25 mouse cellular contexts compared by ENCODE assay signal in the genomic region with DNA sequence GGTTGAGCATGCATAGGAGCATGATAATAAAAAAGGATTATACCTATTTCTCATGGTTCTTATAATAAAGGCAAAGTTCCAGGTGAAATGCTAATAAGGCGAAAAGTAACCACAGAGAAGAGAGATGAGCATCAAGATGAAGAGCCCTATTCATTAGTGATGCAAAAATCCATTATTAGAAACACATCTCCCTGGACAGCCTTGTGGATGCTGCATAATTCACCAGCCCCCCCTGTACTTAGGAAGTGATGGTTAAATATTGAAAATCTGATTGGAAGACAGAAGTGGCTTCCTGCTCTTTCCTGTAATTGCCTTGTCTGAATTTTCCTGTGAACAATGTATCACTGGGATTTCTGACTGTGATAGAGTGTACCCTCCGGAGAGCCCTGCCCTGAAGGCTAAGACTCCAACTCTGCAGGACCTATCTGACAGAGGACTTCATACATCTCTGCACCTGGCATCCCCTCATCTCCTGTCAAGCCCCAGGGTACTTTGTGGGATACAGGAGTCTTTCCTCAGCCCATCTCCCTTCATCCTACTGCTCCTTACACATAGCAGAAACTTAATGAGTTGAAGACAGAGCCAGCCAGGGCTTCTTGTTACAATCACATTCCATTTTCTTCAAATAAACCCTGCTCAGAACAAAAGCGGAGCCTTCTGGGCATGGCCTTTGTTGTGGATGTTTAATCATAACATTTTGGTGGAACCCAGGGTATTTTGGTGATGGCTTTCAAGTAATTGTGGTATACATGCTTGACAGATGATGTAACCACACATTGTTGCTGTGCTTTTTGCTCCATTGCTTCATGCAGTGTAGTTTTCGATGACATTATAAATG.
DNase-seq lines count a peak whose midpoint lies in the region; ATAC-seq and TF ChIP-seq lines count a peak whose summit lies in the region.
"Had no signal": no experiment of that assay in that cellular context is flagged by ENCODE, and none has a peak within 500 bp of the region (broad histone marks: within the 10 kb centered on the region; RNA-seq: fewer than 3 reads in every experiment).

No protein-coding gene starts in this region.

- no peaks in the 10 kb centered on the region for H3K79me3 ChIP-seq in C2C12 (ENCODE audit: low read depth)

- no peaks in the 10 kb centered on the region for H3K79me2 ChIP-seq in C2C12 (ENCODE audit: control insufficient read depth, insufficient read depth)

- no peak overlapping the region for H3K9ac ChIP-seq in hindbrain, embryonic 11.5 days (ENCODE audit: low read depth, low read length)
- no peak overlapping the region for H3K9ac ChIP-seq in hindbrain, embryonic 13.5 days
- no peak overlapping the region for H3K9ac ChIP-seq in midbrain, embryonic 16.5 days (ENCODE audit: low read depth, low read length)
- H3K9ac ChIP-seq: forebrain, embryonic 12.5 days; limb, embryonic 15.5 days; liver, embryonic 14.5 days; lung, embryonic 14.5 days; stomach, embryonic 15.5 days had no signal

- no peaks in the 10 kb centered on the region for H3K27me3 ChIP-seq in hindbrain, embryonic 11.5 days (ENCODE audit: control insufficient read depth, insufficient read depth, low read length)
- H3K27me3 ChIP-seq in hindbrain, embryonic 10.5 days (ENCODE audit: insufficient read depth, poor library complexity, severe bottlenecking), result no peaks in the 10 kb centered on the region
- no peaks in the 10 kb centered on the region for H3K27me3 ChIP-seq in C2C12 (ENCODE audit: control insufficient read depth, insufficient read depth, insufficient read length)
- no peaks in the 10 kb centered on the region for H3K27me3 ChIP-seq in hindbrain, embryonic 13.5 days
- no peaks in the 10 kb centered on the region for H3K27me3 ChIP-seq in midbrain, embryonic 16.5 days (ENCODE audit: control insufficient read depth, insufficient read depth, low read depth, low read length)
- H3K27me3 ChIP-seq: forebrain, embryonic 12.5 days; limb, embryonic 15.5 days; megakaryocyte, embryonic 14.5 days; stomach, embryonic 15.5 days had no signal

- no peaks in the 10 kb centered on the region for H3K9me3 ChIP-seq in hindbrain, embryonic 11.5 days (ENCODE audit: control insufficient read depth, low read length)
- no peaks in the 10 kb centered on the region for H3K9me3 ChIP-seq in hindbrain, embryonic 10.5 days
- no peaks in the 10 kb centered on the region for H3K9me3 ChIP-seq in hindbrain, embryonic 13.5 days
- no peaks in the 10 kb centered on the region for H3K9me3 ChIP-seq in midbrain, embryonic 16.5 days (replicated peaks; ENCODE audit: control insufficient read depth, low read length, poor library complexity, severe bottlenecking)
- H3K9me3 ChIP-seq: forebrain, embryonic 12.5 days; limb, embryonic 15.5 days; stomach, embryonic 15.5 days had no signal

- peak; percentile 65 for ATAC-seq in hindbrain, embryonic 11.5 days (ENCODE audit: low FRiP score)
- peak; percentile 79 for ATAC-seq in hindbrain, embryonic 13.5 days (ENCODE audit: low FRiP score)
- ATAC-seq in midbrain, embryonic 16.5 days, result peak; percentile 76
- ATAC-seq: activated CD4-positive, CD25-positive, alpha-beta regulatory T cell, adult 4 months; inflammation-experienced regulatory T-cells, adult 6 months had no signal

- no peaks in the 10 kb centered on the region for H3K4me1 ChIP-seq in hindbrain, embryonic 11.5 days (replicated peaks; ENCODE audit: control insufficient read depth, insufficient read depth, low read length)
- H3K4me1 ChIP-seq in hindbrain, embryonic 10.5 days (replicated peaks), result no peaks in the 10 kb centered on the region
- no peaks in the 10 kb centered on the region for H3K4me1 ChIP-seq in hindbrain, embryonic 13.5 days (replicated peaks)
- no peaks in the 10 kb centered on the region for H3K4me1 ChIP-seq in midbrain, embryonic 16.5 days (ENCODE audit: control insufficient read depth, insufficient read depth, low read length)
- H3K4me1 ChIP-seq: forebrain, embryonic 12.5 days; limb, embryonic 15.5 days; megakaryocyte, embryonic 14.5 days had no signal

- H3K4me2 ChIP-seq in hindbrain, embryonic 11.5 days (replicated peaks; ENCODE audit: low read depth, low read length), result no peak overlapping the region
- H3K4me2 ChIP-seq in hindbrain, embryonic 13.5 days, result no peak overlapping the region
- no peak overlapping the region for H3K4me2 ChIP-seq in midbrain, embryonic 16.5 days (ENCODE audit: low read length)
- H3K4me2 ChIP-seq: forebrain, embryonic 12.5 days; limb, embryonic 15.5 days; lung, embryonic 14.5 days; stomach, embryonic 15.5 days had no signal

- no peaks in the 10 kb centered on the region for H3K36me3 ChIP-seq in hindbrain, embryonic 11.5 days (ENCODE audit: control insufficient read depth, insufficient read depth, low read length)
- no peaks in the 10 kb centered on the region for H3K36me3 ChIP-seq in hindbrain, embryonic 10.5 days
- H3K36me3 ChIP-seq in C2C12 (ENCODE audit: control insufficient read depth, insufficient read depth), result no peaks in the 10 kb centered on the region
- no peaks in the 10 kb centered on the region for H3K36me3 ChIP-seq in hindbrain, embryonic 13.5 days
- H3K36me3 ChIP-seq in midbrain, embryonic 16.5 days (ENCODE audit: control insufficient read depth, insufficient read depth, low read length), result no peaks in the 10 kb centered on the region
- H3K36me3 ChIP-seq: forebrain, embryonic 12.5 days; limb, embryonic 15.5 days; stomach, embryonic 15.5 days had no signal

- 82% methylated on average over 4 of the region's 4 CpGs for WGBS in hindbrain, embryonic 11.5 days
- WGBS in hindbrain, embryonic 10.5 days, result 89% methylated on average over 4 of the region's 4 CpGs
- WGBS in hindbrain, embryonic 13.5 days, result 76% methylated on average over 4 of the region's 4 CpGs
- WGBS in midbrain, embryonic 16.5 days, result 76% methylated on average over 4 of the region's 4 CpGs

- TF ChIP-seq CTCF in C2C12 (IDR thresholded peaks at IDR 0.05; ENCODE audit: control insufficient read depth, insufficient read depth, insufficient read length), result no peak

- H3ac ChIP-seq in C2C12 (ENCODE audit: control insufficient read depth, insufficient read length, low read depth), result no peak overlapping the region

- no peak for DNase-seq in hindbrain, embryonic 11.5 days (ENCODE audit: low spot score)
- DNase-seq in hindbrain, embryonic 10.5 days (ENCODE audit: low spot score), result no peak
- no peak for DNase-seq in cerebellum, postnatal 36 days
- DNase-seq in kidney, postnatal 36 days, result no peak
- DNase-seq in lung, postnatal 36 days, result no peak
- DNase-seq: adrenal gland, postnatal 10 days; cerebellum, adult 2 months; gastrocnemius, postnatal 25 days; heart, adult 18-20 months; kidney, adult 18-20 months; left cerebral cortex, postnatal 4 days; lung, embryonic 14.5 days; thymus, adult 18-20 months; thymus, postnatal 36 days had no signal

- H3K27ac ChIP-seq in hindbrain, embryonic 11.5 days (ENCODE audit: low read depth, low read length), result no peak overlapping the region
- no peak overlapping the region for H3K27ac ChIP-seq in hindbrain, embryonic 10.5 days
- peak overlapping the region; percentile 30; the same call in 1 of the 2 replicates for H3K27ac ChIP-seq in hindbrain, embryonic 13.5 days
- H3K27ac ChIP-seq in midbrain, embryonic 16.5 days (ENCODE audit: low read length), result no peak overlapping the region
- H3K27ac ChIP-seq: forebrain, embryonic 12.5 days; kidney, postnatal 0 days; limb, embryonic 15.5 days; liver, embryonic 14.5 days; stomach, embryonic 15.5 days had no signal

- H3K4me3 ChIP-seq in hindbrain, embryonic 11.5 days (ENCODE audit: low read depth, low read length), result no peak overlapping the region
- H3K4me3 ChIP-seq in hindbrain, embryonic 10.5 days, result no peak overlapping the region
- no peak overlapping the region for H3K4me3 ChIP-seq in C2C12 (ENCODE audit: insufficient read depth, poor library complexity, severe bottlenecking)
- no peak overlapping the region for H3K4me3 ChIP-seq in hindbrain, embryonic 13.5 days
- H3K4me3 ChIP-seq in midbrain, embryonic 16.5 days (ENCODE audit: low read depth, low read length), result no peak overlapping the region
- H3K4me3 ChIP-seq: forebrain, embryonic 12.5 days; limb, embryonic 15.5 days; megakaryocyte, embryonic 14.5 days; stomach, embryonic 15.5 days had no signal

TF ChIP-seq in C2C12, 6 proteins besides CTCF, POLR2A, EP300 and RAD21:
- no peak for TF ChIP-seq MAX (IDR thresholded peaks at IDR 0.05)
- TF ChIP-seq MYOD1 (IDR thresholded peaks at IDR 0.05; ENCODE audit: control insufficient read depth, insufficient read length, low read depth), result peak; percentile 53
- no peak for TF ChIP-seq MYOG (IDR thresholded peaks at IDR 0.05; ENCODE audit: control insufficient read depth, extremely low read depth, insufficient read length)
